Mouse (Mus musculus) neural tube, embryonic 14.5 days (tissue): Measurements from ENCODE around the gene Trp53rka. TPM values are rescaled to one million over a fixed set of nuclear protein-coding genes. Genes with fewer than 3 reads are reported as not detected.

Source experiments
- ATAC-seq: fragments of 200-750 bp; cut with Nextera tagmentation; 2 replicates; pipeline ENCODE4 v1.8.0; 2017; ENCODE audit warnings: low read depth, mild to moderate bottlenecking, moderate TSS enrichment, moderate library complexity
- H3K27ac ChIP-seq: fragments of 300-500 bp; sonication (generic); 2 replicates; pipeline ENCODE4 v1.5.1; 2014; ENCODE audit warnings: low read depth, mild to moderate bottlenecking, control low read depth, low read length, moderate library complexity, mixed read lengths
- H3K27me3 ChIP-seq: fragments of 300-500 bp; sonication (generic); 2 replicates; pipeline ENCODE4 v1.6.1; 2014; ENCODE audit warnings: low read length; ENCODE audit not compliant: control insufficient read depth, insufficient read depth
- H3K36me3 ChIP-seq: fragments of 300-500 bp; sonication (generic); 2 replicates; pipeline ENCODE4 v1.6.1; 2014; ENCODE audit warnings: low read length, mixed read lengths; ENCODE audit not compliant: control insufficient read depth, insufficient read depth
- H3K4me1 ChIP-seq: fragments of 300-500 bp; sonication (generic); 2 replicates; pipeline ENCODE4 v1.6.1; 2014; ENCODE audit warnings: low read length; ENCODE audit not compliant: control insufficient read depth, insufficient read depth
- H3K4me2 ChIP-seq: fragments of 300-500 bp; sonication (generic); 2 replicates; pipeline ENCODE4 v1.6.1; 2014; ENCODE audit warnings: mild to moderate bottlenecking, low read depth, low read length, control low read depth
- H3K4me3 ChIP-seq: fragments of 300-500 bp; sonication (generic); 2 replicates; pipeline ENCODE4 v1.5.1; 2014; ENCODE audit warnings: low read depth, low read length, control low read depth, mixed read lengths
- H3K9ac ChIP-seq: fragments of 300-500 bp; sonication (generic); replicated peaks from 2 replicates; pipeline ENCODE4 v1.6.1; 2014; ENCODE audit warnings: low read depth, mild to moderate bottlenecking, control low read depth, low read length, mixed read lengths
- H3K9me3 ChIP-seq: fragments of 300-500 bp; sonication (generic); 2 replicates; pipeline ENCODE4 v1.6.1; 2016; ENCODE audit warnings: low read length; ENCODE audit not compliant: control insufficient read depth
- WGBS: fragments of 180-500 bp; shearing (Covaris S2); extraction: QIAGEN DNeasy Blood & Tissue Kit; methylation state at CpG from one replicate; pipeline ENCODE4 v1.1.7; 2014; 5-methylcytosine and 5-hydroxymethylcytosine counted together
- polyA plus RNA-seq: library from polyadenylated mRNA; unstranded; fragments of >200 nt; fragmentation: Nextera tagmentation; extraction: Ambion mirVana; gene quantifications from 2 replicates; pipeline ENCODE4 v1.2.1, GENCODE M21; 2014

Trp53rka gene
- polyA plus RNA-seq, 1 experiment from 2014 or later: 36.9 TPM

GRCm38 (mm10) chr2:165442981-165443380, 50.1 kb downstream of the Trp53rka start:
- no peak overlapping the region for H3K4me3 ChIP-seq
- H3K4me2 ChIP-seq: no peak overlapping the region
- no peaks in the 10 kb centered on the region for H3K4me1 ChIP-seq
- 73% methylated on average over 10 of the region's 10 CpGs for WGBS
- H3K9me3 ChIP-seq: no peaks in the 10 kb centered on the region
- no peak for ATAC-seq
- H3K9ac ChIP-seq: no peak overlapping the region
- H3K27me3 ChIP-seq: no peaks in the 10 kb centered on the region
- H3K36me3 ChIP-seq: no peaks in the 10 kb centered on the region
- no peak overlapping the region for H3K27ac ChIP-seq

DNA sequence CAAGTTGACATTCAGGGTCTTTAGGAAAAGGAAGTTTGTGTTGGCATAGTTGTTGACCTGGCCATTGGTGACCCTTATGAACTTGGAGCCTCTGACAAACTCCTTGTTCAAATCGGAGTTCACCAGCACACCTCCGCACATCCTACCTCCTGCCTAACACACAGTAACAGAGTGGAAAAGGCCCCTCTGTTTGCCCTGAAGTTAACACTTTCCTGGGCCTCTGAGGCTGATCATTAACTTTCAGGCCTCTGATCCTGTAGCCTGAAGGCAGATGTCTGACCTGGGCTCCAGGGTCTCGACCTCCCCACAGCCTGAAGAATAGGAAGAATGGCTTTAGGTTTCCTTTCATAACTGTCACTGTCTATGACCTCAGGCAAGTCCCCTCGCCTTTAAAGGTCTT, 51.5 kb downstream of the Trp53rka start:
- H3K4me2 ChIP-seq: no peak overlapping the region
- H3K36me3 ChIP-seq: no peaks in the 10 kb centered on the region
- no peak for ATAC-seq
- H3K4me1 ChIP-seq: no peaks in the 10 kb centered on the region
- WGBS: 61% methylated on average over 4 of the region's 4 CpGs
- H3K9ac ChIP-seq: no peak overlapping the region
- no peak overlapping the region for H3K27ac ChIP-seq
- no peaks in the 10 kb centered on the region for H3K9me3 ChIP-seq
- no peaks in the 10 kb centered on the region for H3K27me3 ChIP-seq
- no peak overlapping the region for H3K4me3 ChIP-seq

Other genes starting within 250 kb of the Trp53rka start
- gene Slc35c2, start 205.5 kb downstream of the Trp53rka start, polyA plus RNA-seq: 54.1 and 59.0 TPM in 2 replicates
- gene Elmo2, start 166.8 kb downstream of the Trp53rka start, polyA plus RNA-seq: 98.8 and 110 TPM in 2 replicates
- 6.1 and 7.0 TPM in 2 replicates for gene Zfp663, start 124.6 kb downstream of the Trp53rka start, polyA plus RNA-seq
- gene Zfp334, start 105.1 kb downstream of the Trp53rka start, polyA plus RNA-seq: 12.0 and 15.0 TPM in 2 replicates
- gene Ocstamp, start 92.9 kb downstream of the Trp53rka start, polyA plus RNA-seq: not detected in 2 replicates
- gene Slc13a3, start 20.1 kb downstream of the Trp53rka start, polyA plus RNA-seq: 1.3 and 2.9 TPM in 2 replicates
- gene Slc2a10, start 10.5 kb upstream of the Trp53rka start, polyA plus RNA-seq: 1.1 and 2.3 TPM in 2 replicates
- gene Eya2, start 101.7 kb upstream of the Trp53rka start, polyA plus RNA-seq: 4.7 and 6.9 TPM in 2 replicates